18 mouse cellular contexts compared by ENCODE assay signal in genomic region chr9:15609280-15609930, GRCm38 (mm10). TPM values are rescaled to one million over a fixed set of nuclear protein-coding genes. Genes with fewer than 3 reads are reported as not detected.
DNase-seq lines count a peak whose midpoint lies in the region; ATAC-seq and TF ChIP-seq lines count a peak whose summit lies in the region.
"Had no signal": no experiment of that assay in that cellular context is flagged by ENCODE, and none has a peak within 500 bp of the region (broad histone marks: within the 10 kb centered on the region; RNA-seq: fewer than 3 reads in every experiment).

No protein-coding gene starts in this region.

- TF ChIP-seq CTCF in intestine, postnatal 0 days (IDR thresholded peaks at IDR 0.05; ENCODE audit: low read depth), result peak; percentile 41; the same call in 1 of the 2 replicates
- TF ChIP-seq CTCF in kidney, adult 2 months (conservative IDR thresholded peaks at IDR 0.05; ENCODE audit: insufficient read depth, insufficient read length, low read depth, low read length), result no peak; the same call in 1 of the 2 replicates

- H3K27me3 ChIP-seq in intestine, postnatal 0 days (replicated peaks; ENCODE audit: control insufficient read depth, insufficient read depth, low read length), result no peaks in the 10 kb centered on the region
- no peaks in the 10 kb centered on the region for H3K27me3 ChIP-seq in intestine, embryonic 15.5 days (replicated peaks)
- H3K27me3 ChIP-seq in kidney, adult 2 months (replicated peaks; ENCODE audit: control insufficient read depth, insufficient read depth, low read length), result no peaks in the 10 kb centered on the region
- H3K27me3 ChIP-seq: embryonic facial prominence, embryonic 15.5 days; heart, embryonic 15.5 days; limb, embryonic 13.5 days had no signal

- DNase-seq in testis, postnatal 10 days (ENCODE audit: low spot score), result peak; percentile 7
- no peak for DNase-seq in testis, postnatal 14 days (ENCODE audit: low spot score)
- peak; percentile 27 for DNase-seq in NIH3T3 (ENCODE audit: low read depth)
- peak; percentile 18 for DNase-seq in telencephalon, adult 2 months (ENCODE audit: low read depth, low spot score)
- no peak for DNase-seq in kidney, adult 2 months
- DNase-seq in urinary bladder, adult 2 months (ENCODE audit: low spot score), result no peak
- DNase-seq: adrenal gland, adult 8-10 months; cerebellum, postnatal 25 days; kidney, postnatal 14 days; lung, postnatal 10 days; right cerebral cortex, postnatal 25 days had no signal

- no peaks in the 10 kb centered on the region for H3K4me1 ChIP-seq in intestine, postnatal 0 days (replicated peaks; ENCODE audit: control insufficient read depth, insufficient read depth, low read length)
- no peaks in the 10 kb centered on the region for H3K4me1 ChIP-seq in intestine, embryonic 15.5 days (replicated peaks)
- no peaks in the 10 kb centered on the region for H3K4me1 ChIP-seq in kidney, adult 2 months (ENCODE audit: control insufficient read depth, insufficient read depth, low read length)
- H3K4me1 ChIP-seq: embryonic facial prominence, embryonic 15.5 days; heart, embryonic 15.5 days; limb, embryonic 13.5 days had no signal

- peaks cover 5% of the 10 kb centered on the region; the same call in 1 of the 2 replicates for H3K9me3 ChIP-seq in intestine, postnatal 0 days (ENCODE audit: control insufficient read depth)
- no peaks in the 10 kb centered on the region for H3K9me3 ChIP-seq in intestine, embryonic 15.5 days
- H3K9me3 ChIP-seq: heart, embryonic 15.5 days had no signal

- ATAC-seq in intestine, postnatal 0 days, result no peak
- ATAC-seq in intestine, embryonic 15.5 days, result no peak
- ATAC-seq: forebrain, embryonic 16.5 days; hindbrain, embryonic 16.5 days had no signal

- no peak overlapping the region for H3K4me2 ChIP-seq in intestine, postnatal 0 days (replicated peaks; ENCODE audit: low read depth)
- no peak overlapping the region for H3K4me2 ChIP-seq in intestine, embryonic 15.5 days (replicated peaks)
- H3K4me2 ChIP-seq: embryonic facial prominence, embryonic 15.5 days; heart, embryonic 15.5 days; limb, embryonic 13.5 days had no signal

- H3K27ac ChIP-seq in intestine, postnatal 0 days (ENCODE audit: low read depth, low read length), result no peak overlapping the region
- H3K27ac ChIP-seq in intestine, embryonic 15.5 days, result no peak overlapping the region
- H3K27ac ChIP-seq in kidney, adult 2 months (ENCODE audit: insufficient read depth, low read depth, low read length), result no peak overlapping the region
- H3K27ac ChIP-seq: embryonic facial prominence, embryonic 15.5 days; heart, embryonic 15.5 days; limb, embryonic 13.5 days had no signal

- 85% methylated on average over 5 of the region's 5 CpGs for WGBS in intestine, postnatal 0 days
- 87% methylated on average over 5 of the region's 5 CpGs for whole genome bisulfite sequencing in intestine, embryonic 15.5 days
- 98% methylated on average over 5 of the region's 5 CpGs for WGBS in kidney, adult 2 months

- no peak overlapping the region for H3K9ac ChIP-seq in intestine, postnatal 0 days (ENCODE audit: low read depth, low read length)
- H3K9ac ChIP-seq in intestine, embryonic 15.5 days, result no peak overlapping the region
- H3K9ac ChIP-seq: embryonic facial prominence, embryonic 15.5 days; heart, embryonic 15.5 days; limb, embryonic 13.5 days had no signal

- H3K36me3 ChIP-seq in intestine, postnatal 0 days (ENCODE audit: control insufficient read depth, insufficient read depth), result no peaks in the 10 kb centered on the region
- no peaks in the 10 kb centered on the region for H3K36me3 ChIP-seq in intestine, embryonic 15.5 days
- H3K36me3 ChIP-seq in kidney, adult 2 months (ENCODE audit: control insufficient read depth, insufficient read depth, low read length), result no peaks in the 10 kb centered on the region
- H3K36me3 ChIP-seq: embryonic facial prominence, embryonic 15.5 days; heart, embryonic 15.5 days; limb, embryonic 13.5 days had no signal

- no peak overlapping the region for H3K4me3 ChIP-seq in intestine, postnatal 0 days (ENCODE audit: low read depth, low read length)
- no peak overlapping the region for H3K4me3 ChIP-seq in intestine, embryonic 15.5 days (replicated peaks)
- H3K4me3 ChIP-seq in kidney, adult 2 months (ENCODE audit: insufficient read depth, low read depth, low read length), result no peak overlapping the region
- H3K4me3 ChIP-seq: embryonic facial prominence, embryonic 15.5 days; heart, embryonic 15.5 days; limb, embryonic 13.5 days had no signal

- no peak for TF ChIP-seq POLR2A in kidney, adult 2 months (IDR thresholded peaks at IDR 0.05; ENCODE audit: low read depth, low read length)

RNA-seq across cellular contexts. Expression of gene Deup1, which starts 18.3 kb away (rescaled TPM):
- 0.08 and 0.14 TPM in 2 replicates for polyA plus RNA-seq in intestine, postnatal 0 days (2015; fragmentation: Nextera tagmentation; extraction: Ambion mirVana)
- polyA plus RNA-seq in intestine, embryonic 15.5 days (2015; fragmentation: Nextera tagmentation; extraction: Ambion mirVana), result 0.16 and 0.25 TPM in 2 replicates
- polyA plus RNA-seq in kidney, adult 2 months (2012; rRNA removed), result 0.12 and 0.19 TPM in 2 replicates
- polyA plus RNA-seq in urinary bladder, adult 2 months (2012; rRNA removed), result 0.15 and 0.24 TPM in 2 replicates

Comparison
In these comparisons a context has a peak if more than half of its experiments do, and no peak if none do; other contexts are left out.
1. DNase-seq: peak in testis, postnatal 10 days (single experiment), NIH3T3 (single experiment) and telencephalon, adult 2 months (single experiment); none in testis, postnatal 14 days (single experiment), kidney, adult 2 months (single experiment) and urinary bladder, adult 2 months (single experiment).